Mouse (Mus musculus) urinary bladder, postnatal 36 days (tissue): Measurements from ENCODE around the gene Ralgapb.

Experiments used
- DNase-seq, 2 experiments: peaks; one replicate each; pipeline ENCODE4 v3.0.0; 2022; ENCODE audit warnings: low spot score in 2 of 2, mixed read lengths in 1 of 2

Ralgapb gene

DNA sequence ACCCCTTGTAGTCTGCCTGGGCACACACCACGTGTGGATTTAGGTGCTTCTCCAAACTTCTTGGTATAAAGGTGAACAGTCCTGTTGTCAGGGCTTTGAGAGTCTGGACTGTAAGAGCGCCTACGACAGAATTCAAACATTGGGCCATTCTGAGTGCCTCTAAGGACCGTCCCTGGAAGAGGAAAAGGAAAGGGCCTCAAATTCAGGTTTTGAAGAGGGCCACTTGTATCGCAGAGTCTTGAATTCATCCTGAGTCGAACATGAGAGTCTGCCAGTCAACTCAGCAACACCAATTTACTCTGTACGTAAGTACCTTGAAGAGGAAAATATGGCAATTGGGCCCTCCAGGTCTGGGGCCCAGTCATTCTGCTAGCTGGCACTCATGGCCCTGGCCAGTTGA is 6.7 kb upstream of the Ralgapb start:
- DNase-seq = no peak

DNA sequence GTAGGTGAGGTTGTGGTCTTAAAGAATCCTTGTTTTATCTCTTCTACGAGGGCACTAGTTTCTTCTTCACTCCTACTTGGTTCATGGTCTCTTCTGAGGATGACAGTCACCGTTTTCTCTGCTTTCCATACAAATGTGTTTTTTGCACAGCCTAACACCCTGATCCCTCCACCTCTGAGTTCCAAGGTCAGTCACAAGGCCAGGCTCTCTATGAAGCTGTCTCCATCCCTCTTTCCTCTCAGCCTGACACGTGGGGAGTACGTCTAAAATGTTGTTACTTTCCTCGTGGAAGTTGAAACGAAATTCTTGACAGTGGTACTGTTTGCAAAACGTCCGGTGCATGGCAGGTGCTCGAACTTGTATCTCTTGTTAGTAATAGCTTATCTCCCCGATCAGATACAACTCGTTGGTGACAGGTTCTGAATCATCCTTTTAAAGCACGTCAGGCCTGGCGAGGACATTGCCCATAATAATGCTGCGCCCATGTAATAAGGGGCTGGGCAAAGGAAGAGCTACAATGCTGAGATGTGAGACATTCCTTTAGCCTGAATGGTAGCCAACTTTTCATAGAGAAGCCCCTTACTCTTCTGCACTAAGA is 552 bp upstream of the Ralgapb start:
- no peak for DNase-seq

- peak; percentile 8 to 13 for DNase-seq
These were observed 670 bp downstream of the Ralgapb start for GRCm38 (mm10) chr2:158410022-158411014.

GRCm38 (mm10) chr2:158413240-158413639 is 3.6 kb downstream of the Ralgapb start:
- no peak for DNase-seq

- DNase-seq = no peak
These were observed 6.2 kb downstream of the Ralgapb start for GRCm38 (mm10) chr2:158415826-158416225.

GRCm38 (mm10) chr2:158418663-158419062 is 9.0 kb downstream of the Ralgapb start:
- no peak for DNase-seq

GRCm38 (mm10) chr2:158445814-158446213 is 36.2 kb downstream of the Ralgapb start:
- no peak for DNase-seq

- DNase-seq = no peak
These were observed 40.2 kb downstream of the Ralgapb start for GRCm38 (mm10) chr2:158449845-158450244.

DNA sequence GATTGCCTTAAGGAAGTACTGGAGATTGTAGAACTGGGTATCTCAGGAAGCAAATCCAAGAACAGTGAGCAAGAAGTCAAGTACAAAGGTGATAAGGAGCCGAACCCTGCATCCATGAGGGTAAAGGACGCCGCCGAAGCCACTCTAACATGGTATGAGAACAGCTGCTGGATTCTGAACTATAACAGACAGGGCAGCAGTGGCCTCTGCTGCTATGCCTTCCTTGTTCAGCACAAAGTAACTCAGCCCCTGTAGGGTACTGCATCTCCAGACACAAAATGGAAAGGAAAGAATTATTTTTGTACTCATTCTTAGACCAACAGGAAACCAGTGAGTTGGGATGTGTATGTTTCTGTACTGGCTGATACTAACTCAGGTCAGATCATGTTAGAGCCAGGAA is 46.8 kb downstream of the Ralgapb start:
- DNase-seq = no peak

DNA sequence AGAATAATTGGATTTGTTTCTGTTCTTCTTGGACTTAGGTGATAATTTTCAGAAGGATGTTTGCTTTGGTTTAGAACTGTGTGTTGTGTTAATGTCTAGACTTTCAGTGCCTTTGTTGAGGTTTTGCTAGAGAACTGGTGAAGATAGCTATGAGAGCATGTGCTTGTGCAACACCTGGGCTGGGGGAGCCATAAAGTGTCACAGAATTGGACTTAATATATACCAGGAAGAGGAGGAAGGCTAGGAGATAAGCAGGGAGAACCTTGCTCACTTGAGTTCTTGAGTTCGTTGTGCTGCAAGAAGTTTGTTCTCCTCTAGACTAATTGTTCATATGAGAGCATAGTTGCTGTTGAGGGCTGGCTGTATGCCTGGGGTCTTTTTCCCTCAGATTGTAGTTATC is 48.0 kb downstream of the Ralgapb start:
- no peak for DNase-seq

- no peak for DNase-seq
These were observed 52.8 kb downstream of the Ralgapb start for GRCm38 (mm10) chr2:158462450-158462849.

DNA sequence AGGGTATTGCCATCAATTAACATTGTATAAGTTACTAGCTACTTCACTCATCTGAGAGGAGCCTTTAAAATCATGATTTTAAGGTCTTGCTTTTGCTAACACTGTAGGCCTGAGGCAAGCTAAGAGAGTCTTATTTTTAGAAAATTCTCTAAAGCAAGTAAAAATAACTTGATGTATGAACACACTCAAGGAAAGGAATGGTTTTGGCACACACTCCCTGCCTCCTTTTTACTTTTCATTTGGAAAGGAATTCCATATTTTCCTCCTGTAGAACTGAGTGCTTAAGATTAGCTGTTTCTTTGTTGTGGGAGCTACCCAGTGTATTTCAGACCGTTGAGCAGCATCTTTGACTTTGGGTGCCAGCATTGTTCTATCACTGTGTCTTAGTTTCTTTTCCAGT is 64.5 kb downstream of the Ralgapb start:
- DNase-seq = no peak

DNA sequence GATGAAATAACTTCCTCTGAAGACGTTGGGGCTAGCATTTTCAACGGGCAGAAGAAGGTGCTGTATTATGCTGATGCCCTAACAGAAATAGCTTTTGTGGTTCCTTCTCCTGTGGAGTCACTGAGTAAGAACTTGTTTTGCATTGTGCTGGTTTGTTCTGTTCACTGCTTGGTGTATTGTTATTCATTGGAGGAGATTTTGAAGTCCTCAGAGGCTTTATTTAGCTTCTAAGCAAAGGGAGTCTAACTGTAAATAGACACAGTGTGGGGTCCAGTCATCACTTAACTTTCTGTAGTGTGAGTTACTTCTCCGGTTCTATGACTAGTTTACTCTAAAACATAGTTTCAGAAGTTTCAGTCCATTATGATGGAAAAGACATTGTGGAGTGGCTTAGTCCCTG is 68.0 kb downstream of the Ralgapb start:
- DNase-seq = no peak

DNA sequence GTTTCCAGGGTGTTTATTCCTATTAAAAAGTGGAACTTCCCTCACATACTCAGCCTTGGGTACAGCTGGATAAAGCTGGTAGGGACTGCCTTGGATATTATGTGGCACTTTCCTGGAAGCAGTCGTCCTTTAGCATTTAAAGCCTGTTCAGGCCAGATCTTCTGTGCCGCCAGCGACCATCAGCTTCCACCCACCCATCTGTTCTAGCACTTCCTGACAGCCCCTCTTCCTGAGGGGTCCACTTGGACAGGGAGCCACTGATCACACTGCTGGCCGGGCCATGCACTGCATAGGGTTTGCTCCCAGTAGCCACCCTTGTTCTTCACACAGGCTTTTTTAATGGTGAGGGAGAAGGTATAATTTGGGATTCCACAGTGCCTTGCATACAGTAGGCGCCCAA is 88.8 kb downstream of the Ralgapb start:
- DNase-seq = no peak

GRCm38 (mm10) chr2:158501836-158502812 is 92.5 kb downstream of the Ralgapb start, which contains the start of gene Adig:
Gene Adig, plus strand, starts transcription at chr2:158502612.
- DNase-seq = peak in 1 of 2 experiments; percentile 42

DNA sequence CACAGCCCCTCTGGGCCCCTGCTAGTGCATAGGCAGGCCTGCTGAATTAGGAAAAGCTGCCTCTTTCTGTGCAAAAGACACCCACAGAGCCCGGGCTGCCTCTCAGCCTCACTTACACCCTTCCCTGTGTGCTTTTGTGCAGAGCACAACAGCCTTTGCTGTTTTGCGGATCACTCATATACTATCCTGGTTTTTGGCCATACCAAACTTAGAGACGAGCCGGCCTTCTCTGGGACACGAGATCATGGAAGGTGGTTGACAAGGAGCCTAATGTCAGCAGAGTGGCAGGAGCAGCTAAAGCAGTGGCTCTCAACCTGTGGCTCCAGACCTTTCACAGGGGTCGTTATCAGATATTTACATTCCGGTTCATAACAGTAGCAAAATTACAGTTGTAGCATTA is 93.6 kb downstream of the Ralgapb start:
- no peak for DNase-seq

DNA sequence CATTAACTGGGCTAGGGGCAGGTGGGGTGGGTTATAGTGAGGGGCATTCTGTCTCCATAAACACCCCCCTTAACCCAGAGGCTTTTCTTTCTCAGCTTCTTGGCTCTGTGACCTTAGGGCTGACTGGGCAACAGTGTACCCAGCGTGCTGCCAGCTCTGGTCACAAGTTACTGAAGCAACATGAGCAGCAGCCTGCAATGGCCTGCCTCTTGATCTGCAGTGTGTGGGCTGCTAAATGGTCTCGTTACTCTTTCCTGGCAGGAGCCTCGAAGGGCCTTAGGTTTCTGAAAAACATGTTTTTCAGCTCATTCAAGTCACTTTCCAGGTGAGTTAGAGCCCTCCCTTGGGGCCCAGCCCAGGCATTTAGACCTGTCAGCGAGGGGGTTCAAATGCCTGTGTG is 94.0 kb downstream of the Ralgapb start:
- no peak for DNase-seq

GRCm38 (mm10) chr2:158506475-158506874 is 96.8 kb downstream of the Ralgapb start:
- DNase-seq = no peak

DNA sequence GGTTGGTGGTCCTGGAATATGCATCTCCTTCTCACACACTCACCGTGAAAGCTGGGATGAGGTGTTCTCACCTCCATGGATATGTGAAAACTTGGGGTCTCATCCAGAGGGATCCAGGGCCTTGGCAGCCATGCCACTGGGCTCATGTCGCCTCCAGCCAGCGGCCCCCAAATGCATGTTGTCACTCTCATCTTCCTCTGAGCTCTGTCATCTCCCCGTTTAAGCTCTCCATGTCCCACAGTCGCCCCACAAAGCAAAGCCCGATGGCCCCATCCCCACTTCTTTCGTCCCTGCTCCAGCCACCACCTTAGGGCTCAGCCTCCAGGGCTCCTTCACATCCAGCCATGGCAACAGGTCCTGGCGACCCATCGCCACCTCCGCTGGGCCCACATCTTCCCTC is 97.4 kb downstream of the Ralgapb start:
- DNase-seq = no peak

- peak; percentile 70 to 84 for DNase-seq
These were observed 101.0 kb downstream of the Ralgapb start for GRCm38 (mm10) chr2:158510665-158511064.

- peak; percentile 42 to 64 for DNase-seq
These were observed 102.9 kb downstream of the Ralgapb start, which contains the start of gene Arhgap40 for GRCm38 (mm10) chr2:158512528-158512927. Gene Arhgap40, plus strand, starts transcription at chr2:158512796.
